Mouse (Mus musculus) ES-E14 (cell line): ENCODE data around the gene Rpl24.

Experiments used
- CHD2 ChIP-seq: IDR thresholded peaks from 2 replicates; pipeline ENCODE4 v1.6.1; 2014; ENCODE audit warnings: mild to moderate bottlenecking, low read depth, low read length, inconsistent platforms
- HCFC1 ChIP-seq: IDR thresholded peaks from 2 replicates; pipeline ENCODE4 v1.6.1; 2012; ENCODE audit warnings: low read length, inconsistent platforms, borderline replicate concordance; ENCODE audit not compliant: insufficient read depth

- TF ChIP-seq HCFC1 (no peak), CHD2 (no peak)
Measured at GRCm38 (mm10) chr16:56006798-56007197, 40.7 kb downstream of the Rpl24 start.
